Mouse (Mus musculus) neutrophil, adult 5-6 weeks (primary cell): ENCODE measurements around the gene Tmem175. TPM values are rescaled to one million over a fixed set of nuclear protein-coding genes. Genes with fewer than 3 reads are reported as not detected.

Source experiments
- ATAC-seq: fragments of 151-379, 151-347 bp; 2 replicates; pipeline ENCODE4 v1.8.0; 2017; ENCODE audit warnings: mild to moderate bottlenecking, moderate TSS enrichment; ENCODE audit not compliant: insufficient number of reproducible peaks, poor library complexity, low FRiP score, severe bottlenecking; ENCODE audit errors: extremely low read depth
- total RNA-seq: library from RNA; stranded (forward); fragments of 200-1000 nt; gene quantifications from 2 replicates; pipeline ENCODE4 v1.2.3, GENCODE M21; 2017

The Tmem175 gene
- total RNA-seq, 1 experiment from 2014 or later: 14.9 TPM

DNA sequence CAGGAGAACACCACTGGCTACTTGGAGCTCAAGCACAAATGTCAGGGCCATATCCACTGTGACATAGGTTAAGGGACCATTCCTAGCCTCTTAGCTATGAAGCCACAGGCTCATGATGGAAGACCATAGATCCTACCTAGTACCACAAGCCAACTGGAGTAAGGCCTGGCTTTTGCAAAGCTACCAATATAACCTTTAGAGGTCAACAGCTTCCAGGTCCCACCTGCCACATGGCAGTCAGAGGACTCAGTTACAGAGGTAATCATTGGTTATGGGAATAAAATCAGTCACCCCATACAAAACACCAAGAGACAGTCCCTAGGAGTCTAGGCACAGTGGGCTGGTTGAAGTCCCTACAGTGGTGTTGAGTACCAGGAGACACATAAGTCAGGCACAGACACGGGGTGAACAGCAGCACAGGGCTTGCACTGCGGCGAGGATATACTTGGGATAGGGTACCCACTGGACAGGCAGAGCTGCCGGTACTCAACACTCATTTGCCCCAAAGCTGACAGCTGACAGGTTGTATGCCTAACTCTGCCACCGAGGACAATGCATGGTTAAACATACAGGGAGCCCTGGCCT is 21.7 kb downstream of the Tmem175 start:
- no peak for ATAC-seq

DNA sequence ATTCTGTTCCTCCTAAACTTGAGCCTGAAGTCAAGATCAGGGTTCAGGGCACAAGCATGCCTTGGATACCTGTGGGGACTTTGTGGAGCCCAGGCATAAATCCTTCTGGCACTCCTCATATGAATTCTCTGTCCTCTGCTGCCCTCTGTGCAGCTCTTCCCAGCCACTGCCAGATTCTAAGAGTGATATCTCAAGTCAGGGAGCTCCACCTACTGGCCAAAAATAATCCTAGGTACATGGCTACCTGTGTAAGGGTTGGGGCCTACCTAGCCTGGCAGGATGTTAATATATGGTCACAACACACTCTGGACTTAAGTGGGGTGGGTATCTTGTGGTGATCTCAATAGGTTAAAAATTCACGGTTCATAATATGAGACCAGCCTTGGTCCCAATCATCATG is 22.3 kb downstream of the Tmem175 start:
- peak; percentile 72 for ATAC-seq

DNA sequence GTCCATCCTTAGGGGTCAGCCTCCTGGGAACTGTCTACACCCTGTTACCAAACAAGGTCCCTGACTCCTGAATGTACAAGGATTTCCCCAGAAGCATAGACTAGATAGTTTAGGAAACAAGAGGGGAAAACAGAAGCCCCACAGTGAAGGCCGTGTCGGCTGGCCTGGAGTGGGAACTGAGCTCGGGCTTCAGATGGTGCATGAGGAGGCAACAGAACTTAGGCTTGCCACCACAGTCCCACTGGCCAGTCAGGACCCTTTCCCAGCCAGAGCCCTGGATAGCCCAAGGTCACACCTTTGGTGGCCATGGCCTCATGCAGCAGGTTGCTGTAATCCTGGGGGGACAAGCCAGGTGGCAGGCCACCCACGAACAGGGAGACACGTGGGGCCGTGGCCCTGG is 23.8 kb downstream of the Tmem175 start:
- ATAC-seq: no peak

GRCm38 (mm10) chr5:108654444-108654990 is 24.9 kb downstream of the Tmem175 start:
- ATAC-seq: no peak

GRCm38 (mm10) chr5:108655381-108655780 is 25.8 kb downstream of the Tmem175 start:
- ATAC-seq: no peak

GRCm38 (mm10) chr5:108655891-108656650 is 26.5 kb downstream of the Tmem175 start:
- no peak for ATAC-seq

GRCm38 (mm10) chr5:108657406-108657805 is 27.8 kb downstream of the Tmem175 start:
- no peak for ATAC-seq

DNA sequence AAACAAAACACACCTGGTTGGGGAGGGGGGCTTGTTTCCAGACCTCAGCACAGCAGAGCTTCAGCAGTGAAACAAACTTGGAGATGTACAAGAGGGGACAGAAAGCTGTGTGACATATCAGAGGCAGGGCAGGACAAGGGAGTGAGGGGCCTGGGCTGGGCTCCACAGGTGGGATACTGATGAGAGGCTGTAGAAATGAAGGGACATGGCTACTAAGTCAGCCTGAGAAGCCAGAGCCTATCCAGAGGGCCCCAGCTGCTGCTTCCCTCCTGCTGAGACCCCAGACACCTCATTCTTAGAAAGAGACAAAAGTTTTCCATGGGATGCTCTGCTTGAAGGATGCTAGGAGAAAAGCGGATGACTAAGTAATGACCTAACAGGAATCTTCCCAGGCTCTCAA is 29.0 kb downstream of the Tmem175 start:
- ATAC-seq: no peak

DNA sequence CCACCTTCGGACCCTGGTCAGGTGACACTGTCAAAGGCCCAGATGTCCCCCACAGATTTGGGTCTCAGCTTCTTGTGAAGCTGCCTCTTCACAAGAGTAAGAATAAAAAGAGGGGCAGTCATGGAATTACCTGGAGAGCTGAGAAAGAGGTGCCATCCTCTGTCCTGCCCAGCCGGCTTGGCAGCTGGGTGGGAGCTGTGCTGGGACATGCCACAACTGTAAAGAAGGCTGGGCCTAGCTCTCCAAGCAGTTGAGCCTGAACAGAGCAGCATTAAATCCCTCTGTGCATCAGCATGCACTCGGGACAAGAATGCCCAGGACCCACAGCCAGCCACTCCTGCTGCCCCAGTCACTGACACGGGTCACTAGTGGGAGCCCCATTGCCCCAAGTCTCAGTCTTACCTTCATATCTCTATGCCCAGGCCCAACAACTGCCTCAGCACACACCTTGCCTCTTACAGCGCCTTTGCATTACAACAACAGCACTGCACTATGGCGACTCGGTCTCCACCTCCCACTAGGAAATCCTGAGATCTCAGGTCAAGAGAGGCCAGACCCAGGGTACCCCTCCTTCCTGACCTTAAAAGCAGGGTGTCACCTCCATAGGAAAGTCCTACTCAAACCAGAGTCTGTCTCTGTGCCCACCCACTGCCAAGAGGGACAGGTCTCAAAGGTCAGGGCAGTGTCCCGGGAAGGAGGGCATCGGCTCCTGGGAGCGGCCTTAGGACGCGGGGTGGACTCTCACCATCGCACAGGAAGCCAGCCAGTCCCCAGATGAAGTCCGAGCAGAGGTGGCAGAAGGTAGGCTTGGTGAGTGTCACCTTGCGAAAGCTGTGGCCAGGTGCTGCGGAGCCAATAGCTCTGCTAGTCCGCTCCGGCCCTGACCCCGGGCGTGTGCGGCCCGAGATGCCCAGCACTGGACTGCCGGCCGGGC is 30.4 kb downstream of the Tmem175 start, which contains the start of gene Idua:
TSS of gene Idua (plus strand) at position 634 of the 934 bp plus-strand sequence.
- ATAC-seq: no peak

DNA sequence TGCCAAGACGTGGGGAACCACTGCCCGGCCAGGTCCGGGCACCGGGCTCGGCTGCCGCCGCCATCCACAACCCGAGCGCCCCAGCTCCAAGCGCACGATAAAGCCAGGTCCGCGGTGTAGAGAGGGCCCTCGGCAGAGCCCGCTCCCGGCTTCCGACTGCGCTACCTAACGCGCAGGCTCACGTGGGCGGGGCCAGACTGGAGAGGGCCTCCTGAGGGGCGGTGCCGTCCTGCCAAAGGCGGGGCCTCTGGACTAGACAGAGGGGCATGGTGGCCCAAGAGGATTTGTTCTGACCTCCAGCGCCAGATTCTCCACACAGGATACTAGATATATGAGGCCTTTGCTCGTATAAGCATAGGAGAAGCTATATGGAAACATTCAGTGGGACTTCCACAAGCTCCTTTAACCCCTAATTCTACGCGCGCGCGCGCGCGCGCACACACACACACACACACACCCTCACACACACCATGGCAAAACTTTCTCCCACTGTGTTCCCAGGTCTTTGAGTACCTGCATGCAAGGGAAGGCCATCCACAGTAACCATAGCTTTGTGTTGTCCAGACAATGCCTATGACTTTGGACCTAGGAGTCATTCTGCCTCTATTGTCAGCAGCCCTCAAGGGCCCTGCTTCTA is 31.2 kb downstream of the Tmem175 start:
- ATAC-seq: peak; percentile 89

- ATAC-seq: no peak
Measured at GRCm38 (mm10) chr5:108662772-108663171, 33.2 kb downstream of the Tmem175 start.

DNA sequence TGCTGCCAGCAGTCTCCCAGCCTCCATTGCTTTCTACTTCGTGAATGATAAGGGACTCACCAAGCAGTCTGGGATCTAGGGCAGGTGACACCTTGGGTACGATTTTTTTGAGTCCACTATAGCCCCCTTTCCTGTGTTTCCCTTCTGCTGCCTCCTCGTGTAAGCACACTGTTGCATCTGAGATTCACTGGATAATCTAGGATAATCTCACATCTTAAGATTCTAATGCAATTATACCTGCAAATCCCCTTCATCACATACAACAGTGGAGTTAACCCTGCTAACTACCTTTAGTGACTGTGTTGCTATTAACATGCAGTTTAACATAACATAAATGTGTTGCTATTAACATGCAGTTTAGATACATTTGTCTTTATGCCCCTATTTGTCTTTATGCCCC is 35.5 kb downstream of the Tmem175 start:
- no peak for ATAC-seq

GRCm38 (mm10) chr5:108667370-108667769 is 37.8 kb downstream of the Tmem175 start:
- no peak for ATAC-seq

DNA sequence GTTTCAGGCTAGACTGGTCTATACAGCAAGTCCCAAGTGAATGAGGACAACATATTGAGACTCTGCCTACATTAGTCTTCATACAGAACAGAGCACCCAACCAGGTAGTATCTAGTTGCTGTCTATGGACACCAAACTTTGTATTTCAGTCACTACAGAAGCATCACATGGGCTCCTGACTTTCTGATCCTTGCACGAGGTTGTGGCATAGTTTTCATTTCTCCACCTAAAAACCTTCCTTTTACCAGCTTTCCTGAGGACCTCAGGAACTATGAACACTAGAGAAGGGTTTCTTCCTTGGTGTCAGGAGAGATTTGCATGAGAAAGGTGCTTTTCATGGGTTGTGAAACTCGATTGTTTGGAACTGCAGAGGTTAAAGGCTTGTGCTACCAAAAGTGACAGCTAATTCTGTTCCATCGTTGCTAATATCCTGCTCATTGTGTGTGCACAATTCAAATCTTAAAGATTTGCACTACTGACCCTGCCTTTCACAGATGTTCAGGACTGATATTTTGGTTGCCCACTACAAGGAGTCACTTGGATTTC is 38.9 kb downstream of the Tmem175 start:
- ATAC-seq: no peak

DNA sequence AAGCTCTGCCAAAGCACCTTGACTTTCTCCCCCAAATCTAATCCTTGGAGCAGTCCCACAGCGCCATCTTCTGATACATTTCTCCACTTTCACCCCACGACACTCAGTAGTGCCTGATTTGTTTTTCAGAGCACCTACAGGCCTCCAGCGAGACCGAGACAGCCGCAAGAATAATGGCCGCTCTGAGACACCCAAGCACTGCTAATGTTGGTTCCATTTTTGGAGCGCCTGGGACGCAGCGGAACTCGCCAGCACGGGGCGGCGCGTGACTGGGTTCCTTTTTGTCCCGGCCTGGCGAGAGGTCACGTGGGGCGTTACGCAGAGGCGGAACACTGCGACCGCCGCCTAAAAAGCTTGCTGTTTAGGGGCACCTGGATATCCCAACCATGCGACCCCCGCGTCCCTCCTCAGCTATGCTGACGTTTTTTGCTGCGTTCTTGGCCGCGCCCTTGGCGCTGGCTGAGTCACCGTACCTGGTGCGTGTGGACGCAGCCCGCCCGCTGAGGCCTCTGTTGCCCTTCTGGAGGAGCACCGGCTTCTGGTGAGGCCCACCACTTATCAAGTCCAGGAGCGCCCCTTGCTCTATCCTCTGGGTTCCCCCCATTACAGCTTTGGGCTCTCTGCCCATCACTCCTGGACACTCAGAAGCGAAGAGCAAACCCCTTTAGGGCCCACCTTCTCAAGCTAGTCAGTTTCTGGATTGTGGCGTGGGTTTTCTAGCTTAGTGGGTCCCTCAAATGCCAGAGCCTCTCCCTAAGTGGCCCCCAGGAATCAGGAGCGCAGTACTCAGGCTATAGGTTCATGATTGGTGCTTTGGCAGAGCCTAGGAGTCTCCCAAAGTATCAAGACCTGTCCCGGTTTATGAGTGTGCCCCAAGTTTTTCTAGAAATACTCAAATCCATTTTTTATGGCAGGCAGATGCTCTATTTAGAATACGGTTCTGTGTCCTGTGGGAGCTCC is 39.7 kb downstream of the Tmem175 start, which contains the start of gene Dgkq:
TSS of gene Dgkq (minus strand) at position 696 of the 960 bp plus-strand sequence.
- ATAC-seq: peak; percentile 81

DNA sequence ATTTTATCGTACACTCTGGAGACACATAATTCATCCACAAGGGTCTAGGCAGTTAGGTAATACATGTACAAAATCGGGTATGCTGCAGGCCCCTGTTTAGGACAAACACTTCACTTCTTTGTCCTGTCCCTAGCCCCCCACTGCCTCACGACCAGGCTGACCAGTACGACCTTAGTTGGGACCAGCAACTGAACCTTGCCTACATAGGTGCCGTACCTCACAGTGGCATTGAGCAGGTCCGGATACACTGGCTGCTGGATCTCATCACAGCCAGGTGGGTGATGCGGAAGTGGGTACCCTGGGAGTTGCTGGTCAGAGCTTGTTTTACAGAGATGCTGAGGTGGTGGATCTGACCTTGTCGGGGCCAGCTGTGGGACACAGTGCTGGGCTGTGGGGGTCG is 40.4 kb downstream of the Tmem175 start:
- ATAC-seq: no peak

- ATAC-seq: no peak
Measured at GRCm38 (mm10) chr5:108670785-108671184, 41.2 kb downstream of the Tmem175 start.
